Mouse (Mus musculus) lung, postnatal 25 days (tissue): ENCODE results near the gene Fyn.

ENCODE experiments used
- DNase-seq: peaks from one replicate; pipeline ENCODE4 v3.0.0; 2022; ENCODE audit warnings: low spot score

Fyn gene

DNA sequence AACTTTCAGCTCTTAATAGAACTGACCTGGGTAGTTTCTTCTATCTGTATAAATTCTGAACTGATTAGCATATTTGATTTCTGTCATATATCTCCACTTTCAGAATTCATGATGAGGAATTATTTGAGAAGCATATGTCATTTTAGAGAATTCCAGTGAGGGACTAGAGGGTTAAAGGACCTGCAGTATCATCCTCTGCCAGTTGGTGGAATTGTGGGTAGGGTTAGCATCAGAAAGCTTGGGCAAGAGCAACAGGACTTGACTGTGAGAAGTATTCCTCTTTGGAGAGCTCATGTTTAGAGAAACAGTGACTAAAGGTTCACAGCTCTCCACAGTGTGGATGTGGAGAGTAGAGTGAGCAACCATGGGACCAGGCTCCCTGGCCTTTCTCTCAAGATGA lies 75.3 kb downstream of the Fyn start:
- no peak for DNase-seq

DNA sequence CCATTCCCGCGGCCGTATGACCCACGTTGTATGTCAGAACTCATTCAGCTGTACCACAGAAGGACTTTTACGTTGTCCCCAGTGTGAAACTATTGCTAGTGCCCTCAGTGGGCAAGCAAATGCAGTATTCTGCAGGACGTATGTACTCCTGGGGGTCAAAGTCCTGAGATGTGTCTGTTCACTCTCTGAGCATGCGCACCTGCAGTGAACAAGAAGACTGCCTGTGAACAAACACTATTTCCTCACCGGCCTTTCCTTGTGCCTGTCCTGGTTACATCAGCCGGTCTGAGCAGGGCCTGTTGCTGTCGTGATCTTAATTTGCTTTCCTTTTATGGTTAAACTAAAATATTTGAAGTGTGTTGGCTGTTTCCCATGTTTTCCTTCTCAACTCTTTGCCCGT lies 77.2 kb downstream of the Fyn start:
- no peak for DNase-seq

DNA sequence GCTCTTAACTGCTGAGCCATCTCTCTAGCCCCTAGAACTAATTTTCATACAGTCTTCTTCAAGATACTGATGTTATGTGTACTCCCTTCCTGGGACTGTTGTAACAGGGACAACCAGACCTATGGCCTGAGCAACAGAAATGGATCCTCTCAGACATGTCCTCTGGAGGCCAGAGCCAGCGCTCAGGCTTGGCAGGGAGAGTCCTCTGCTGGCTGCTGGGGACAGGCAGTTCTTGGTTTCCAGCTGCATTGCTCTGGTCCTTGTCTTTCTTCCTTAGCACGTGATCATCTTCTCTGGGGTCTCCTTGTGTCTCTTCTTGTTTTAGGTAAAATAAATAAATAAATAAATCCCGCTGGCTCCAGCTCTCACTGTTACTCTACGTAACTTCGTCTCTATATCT lies 78.1 kb downstream of the Fyn start:
- DNase-seq, result no peak

DNA sequence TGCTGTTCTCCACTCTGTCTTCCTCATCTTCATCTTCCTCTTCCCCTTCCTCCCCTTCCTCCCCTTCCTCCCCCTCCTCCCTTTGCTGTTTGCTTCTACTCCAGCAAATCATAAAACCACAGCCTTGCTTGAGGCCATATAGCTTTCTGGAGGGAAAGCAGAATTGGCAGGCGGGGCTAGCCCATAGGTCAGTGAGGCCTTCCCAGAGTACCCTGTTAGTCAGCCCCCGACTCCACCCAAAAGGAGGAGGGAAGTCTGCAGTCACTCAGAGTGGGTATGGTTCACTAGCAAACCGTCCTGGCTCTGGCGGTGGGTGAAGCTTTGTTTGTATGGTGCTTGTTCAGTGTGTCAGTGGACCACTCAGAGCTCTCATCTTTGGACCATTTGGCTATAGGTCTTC lies 80.5 kb downstream of the Fyn start:
- DNase-seq, result no peak

DNA sequence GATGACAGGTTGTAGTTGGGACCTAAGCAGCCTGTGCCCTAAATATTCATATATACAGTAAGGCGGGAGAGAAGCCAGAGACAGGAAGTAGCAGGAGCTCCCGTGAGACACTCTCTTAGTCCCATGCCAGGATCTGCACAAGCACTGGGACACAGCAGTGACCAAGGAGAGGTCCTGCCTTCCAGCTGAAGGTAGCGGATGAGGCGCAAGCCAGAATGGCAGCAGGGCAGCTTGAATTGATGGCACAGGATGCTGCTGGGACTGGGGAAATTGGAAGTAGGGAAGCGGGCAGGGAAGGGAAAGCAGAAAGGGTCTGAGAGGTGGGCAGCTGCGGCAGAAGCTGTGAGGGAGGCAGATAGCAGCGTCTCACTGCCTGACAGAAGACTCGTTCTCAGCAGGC lies 81.7 kb downstream of the Fyn start:
- no peak for DNase-seq

DNA sequence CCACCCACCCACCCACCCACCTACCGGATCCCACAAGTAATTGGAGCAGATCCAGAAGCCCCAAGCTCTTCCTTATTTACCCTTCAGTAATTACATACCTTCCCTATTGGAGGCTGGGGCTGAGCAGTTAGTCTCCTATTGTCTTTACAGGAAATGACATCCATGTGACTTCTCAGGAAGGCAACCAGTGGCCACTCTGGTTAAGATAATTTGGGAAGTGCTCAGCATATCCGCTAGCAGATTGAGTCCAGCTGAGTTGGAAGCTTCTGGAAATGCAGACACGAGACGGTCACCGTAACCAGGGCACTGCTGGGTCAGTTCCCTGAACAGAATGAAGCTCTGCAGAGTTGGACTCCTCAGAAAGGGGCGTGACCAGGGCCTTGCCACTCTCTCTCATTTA lies 82.4 kb downstream of the Fyn start:
- peak; percentile 72 for DNase-seq

DNA sequence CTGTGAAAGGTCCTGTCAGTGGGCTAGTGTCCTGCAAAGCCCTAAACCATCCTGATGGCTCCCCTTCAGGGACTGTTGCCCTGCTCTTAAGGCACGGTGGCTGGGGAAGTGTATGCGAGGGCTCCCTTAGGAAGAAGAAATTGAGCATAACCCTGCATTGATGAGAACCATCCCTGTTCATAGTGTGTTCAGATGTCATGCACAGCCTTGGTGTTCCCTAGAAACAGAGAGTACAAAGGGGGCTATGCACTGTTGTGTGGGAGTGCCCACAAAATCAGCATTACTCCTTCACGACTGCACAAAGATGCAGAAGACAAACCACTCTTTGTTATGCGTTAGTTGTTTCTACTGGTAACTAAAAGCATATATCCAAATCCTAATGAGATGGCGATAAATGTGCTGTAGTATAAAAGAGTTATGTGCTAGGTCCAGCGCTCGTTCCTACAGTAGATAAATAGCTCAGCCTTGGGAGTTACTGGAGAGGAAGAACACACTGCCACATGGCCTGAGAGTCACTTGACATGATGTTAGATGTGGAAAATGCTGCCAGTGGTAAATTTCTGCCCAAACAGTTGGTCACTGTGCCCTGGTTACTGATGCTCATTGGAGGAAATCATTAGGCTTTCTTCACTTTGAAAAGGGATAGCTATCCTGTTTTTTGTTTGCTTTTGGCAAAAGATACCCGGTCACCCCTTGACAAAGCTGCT lies 83.4 kb downstream of the Fyn start:
- DNase-seq, result no peak

DNA sequence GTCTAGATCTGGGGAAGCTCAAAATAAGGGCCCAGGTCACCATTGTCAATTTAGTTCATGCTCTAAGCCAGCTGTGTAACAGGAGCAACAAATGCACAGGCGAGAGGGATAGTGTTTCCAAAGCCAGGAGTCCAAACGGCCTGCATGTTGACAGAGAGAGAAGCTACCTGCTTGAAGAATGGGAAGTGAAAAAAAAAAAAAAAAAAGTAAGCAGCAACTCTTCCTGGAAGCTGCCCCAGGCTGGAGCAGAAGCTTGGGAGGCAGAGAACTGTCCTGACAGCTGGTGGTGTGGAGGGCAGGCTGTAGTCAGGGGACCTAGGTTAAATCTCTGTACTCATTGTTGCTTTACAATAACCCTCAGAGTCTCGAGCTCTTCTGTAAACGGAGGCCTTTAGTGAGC lies 86.7 kb downstream of the Fyn start:
- no peak for DNase-seq

DNA sequence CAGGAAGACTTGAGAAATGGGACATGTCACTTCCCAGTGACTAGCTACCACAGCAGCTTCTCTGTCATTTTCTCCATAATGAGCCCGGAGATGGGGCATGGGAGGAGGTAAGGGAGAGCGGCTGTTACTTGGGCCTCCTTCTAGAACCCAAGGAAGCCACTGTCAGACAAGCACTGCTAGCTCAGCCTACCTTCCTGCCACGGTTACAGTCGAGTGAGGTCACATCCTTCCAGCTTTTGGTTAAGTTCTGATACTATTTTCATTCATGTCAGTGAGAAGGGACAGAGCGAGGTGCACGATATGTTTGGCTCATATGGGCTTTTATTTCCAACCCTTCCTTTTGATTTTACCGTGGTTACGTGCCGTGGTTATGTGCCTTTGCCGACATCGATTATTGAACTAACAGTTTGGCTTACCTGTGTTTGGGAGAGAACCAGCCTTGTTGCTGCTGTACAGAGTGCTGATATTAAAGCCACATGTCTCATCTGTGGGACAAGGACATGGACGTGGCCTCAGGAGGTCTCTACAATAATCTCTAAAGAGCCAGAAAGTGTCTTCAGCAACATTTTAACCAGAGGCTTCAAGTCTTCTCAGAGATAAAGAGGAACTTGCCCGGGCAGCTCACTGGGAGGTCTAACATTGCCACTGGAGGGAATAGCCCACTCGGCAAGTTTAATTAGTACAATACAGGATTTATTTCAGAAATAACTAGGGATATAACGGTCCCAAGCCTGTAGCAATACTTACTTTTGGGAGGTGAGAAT lies 87.4 kb downstream of the Fyn start:
- DNase-seq, result no peak

DNA sequence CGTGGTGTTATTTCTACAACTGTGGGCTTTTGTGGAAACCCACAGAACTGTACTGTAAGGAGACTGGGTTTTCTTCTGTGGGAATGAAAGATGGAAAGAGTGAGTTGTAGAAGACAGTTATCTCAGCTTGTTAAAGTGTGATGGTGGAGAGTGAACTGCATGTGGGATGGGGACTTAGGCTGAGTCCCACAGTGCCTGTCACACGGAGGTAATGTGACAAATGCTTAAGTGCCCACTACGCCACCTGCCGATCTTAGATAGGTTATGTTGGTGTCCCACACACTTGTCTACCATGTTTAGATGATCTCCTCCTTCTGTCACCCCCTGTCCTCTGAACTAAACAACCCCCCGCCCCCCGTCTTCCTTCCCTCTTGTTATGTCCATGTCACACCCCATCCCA lies 88.1 kb downstream of the Fyn start:
- no peak for DNase-seq

DNA sequence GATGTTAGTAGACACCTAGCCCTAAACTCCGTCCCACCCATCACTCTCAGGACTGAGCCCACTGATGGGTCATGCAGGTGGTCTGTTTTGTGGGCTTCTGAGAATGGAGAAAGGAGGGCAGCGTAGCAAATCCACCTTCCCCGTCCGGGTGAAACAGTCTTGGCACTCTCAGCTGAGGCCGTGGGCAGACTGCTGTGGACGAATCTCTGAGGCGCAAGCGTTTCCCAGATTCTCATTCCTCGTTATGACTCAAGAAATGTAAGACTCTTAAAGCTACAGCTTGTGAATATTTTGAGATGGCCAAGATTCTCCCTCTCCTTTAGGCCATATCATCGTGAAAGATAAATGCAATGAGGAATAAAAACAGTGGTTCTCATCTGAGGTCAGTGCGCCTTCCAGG lies 88.6 kb downstream of the Fyn start:
- no peak for DNase-seq

DNA sequence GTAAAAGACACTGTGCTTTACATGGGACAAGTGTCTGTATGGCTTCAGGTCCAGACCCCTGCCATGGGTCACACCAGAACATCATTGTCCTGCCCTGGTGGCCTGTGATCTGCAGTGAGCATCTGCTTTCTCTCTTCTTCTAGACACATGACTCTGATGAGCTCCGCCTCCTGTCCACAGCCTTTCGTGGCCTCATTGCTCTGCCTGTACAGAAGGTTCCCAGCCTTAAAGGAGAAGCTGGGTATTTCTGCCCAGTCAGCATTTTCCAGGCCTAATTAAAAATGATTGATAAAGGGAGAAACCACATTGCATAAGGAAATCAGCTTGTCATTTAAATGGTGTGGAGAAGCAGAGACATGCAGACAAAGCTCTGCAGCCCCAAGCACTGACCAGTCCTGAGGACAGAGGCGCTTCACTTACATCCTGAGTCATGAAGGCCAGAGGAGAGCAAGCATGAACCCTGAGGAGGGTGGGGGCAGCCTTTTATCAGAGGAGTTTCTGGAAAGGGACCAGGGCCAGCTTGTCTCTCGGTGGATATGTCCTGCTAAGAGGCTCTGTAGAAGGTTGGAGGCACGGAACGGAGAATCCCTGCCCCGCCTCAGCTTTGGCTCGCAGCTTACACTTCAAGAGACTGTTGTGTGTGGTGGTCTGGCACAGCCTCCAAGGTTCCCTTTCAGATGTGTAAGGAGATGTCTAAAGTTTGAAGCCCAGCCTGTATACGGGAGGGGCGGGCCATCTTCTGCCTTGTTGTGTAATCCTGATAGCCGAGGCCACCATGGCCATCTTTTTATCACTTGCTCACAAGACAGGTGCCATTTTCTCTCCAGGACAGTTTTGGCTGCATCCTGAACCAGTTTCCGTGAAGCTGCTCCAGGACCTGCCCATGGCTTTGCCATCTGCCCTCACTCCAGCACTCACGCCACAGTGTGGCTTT lies 90.4 kb downstream of the Fyn start:
- DNase-seq, result no peak

DNA sequence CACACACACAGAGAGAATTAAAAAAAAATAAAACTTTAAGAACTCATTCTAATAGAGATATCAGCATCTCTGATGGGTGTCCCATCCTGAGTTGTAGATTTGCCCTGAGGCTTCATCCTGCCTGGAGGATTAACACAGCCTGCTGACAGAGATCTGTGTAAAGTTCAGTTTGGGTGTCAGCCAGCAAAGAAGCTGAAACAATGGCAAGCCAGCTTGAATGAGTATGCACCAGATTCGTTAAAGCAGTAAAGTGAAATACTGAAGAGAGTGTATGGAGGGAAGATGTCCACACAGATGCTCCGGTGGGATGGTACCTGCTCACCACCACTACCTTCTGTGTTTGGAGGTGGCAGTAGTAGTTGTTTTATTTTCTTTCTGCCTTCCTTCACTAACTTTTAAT lies 92.0 kb downstream of the Fyn start:
- no peak for DNase-seq

DNA sequence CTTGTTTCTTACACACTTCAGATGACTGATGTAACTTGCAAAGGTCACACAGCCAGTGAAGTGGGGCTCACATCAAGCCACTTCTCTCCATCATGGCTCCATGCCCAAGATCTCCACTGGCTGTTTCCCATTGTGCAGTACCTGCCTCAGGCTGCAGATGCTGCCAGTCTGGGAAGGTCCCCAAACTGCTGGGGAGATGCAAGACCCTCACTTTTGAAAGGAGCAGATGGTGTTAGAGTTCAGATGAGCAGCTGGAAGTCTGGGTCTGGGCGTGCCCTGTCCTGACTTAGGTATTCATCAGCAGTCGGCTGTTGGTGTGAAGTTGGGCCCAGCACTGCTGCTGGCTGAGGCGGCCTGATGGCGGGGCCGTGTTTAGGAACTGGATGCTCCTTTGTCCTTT lies 93.3 kb downstream of the Fyn start:
- no peak for DNase-seq

DNA sequence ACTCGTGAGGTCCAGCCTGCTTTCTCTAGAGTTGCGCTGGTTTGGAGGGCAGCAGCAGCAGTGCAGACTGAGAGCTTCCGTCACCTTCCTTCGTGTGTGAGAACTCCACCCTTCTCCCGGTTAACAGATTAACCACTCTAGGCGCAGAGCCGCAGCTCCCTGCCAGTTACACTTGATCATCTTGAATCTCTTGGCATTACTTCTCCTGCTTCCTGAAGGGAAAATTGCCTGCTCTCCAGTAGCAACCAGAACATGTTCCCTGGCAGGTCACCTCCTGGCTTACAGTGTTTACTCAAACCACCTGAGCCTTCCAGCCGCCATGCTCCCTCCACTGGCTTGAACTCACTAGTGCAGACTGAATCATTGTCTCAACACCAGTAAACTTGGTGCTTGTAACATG lies 94.1 kb downstream of the Fyn start:
- peak; percentile 33 for DNase-seq

DNA sequence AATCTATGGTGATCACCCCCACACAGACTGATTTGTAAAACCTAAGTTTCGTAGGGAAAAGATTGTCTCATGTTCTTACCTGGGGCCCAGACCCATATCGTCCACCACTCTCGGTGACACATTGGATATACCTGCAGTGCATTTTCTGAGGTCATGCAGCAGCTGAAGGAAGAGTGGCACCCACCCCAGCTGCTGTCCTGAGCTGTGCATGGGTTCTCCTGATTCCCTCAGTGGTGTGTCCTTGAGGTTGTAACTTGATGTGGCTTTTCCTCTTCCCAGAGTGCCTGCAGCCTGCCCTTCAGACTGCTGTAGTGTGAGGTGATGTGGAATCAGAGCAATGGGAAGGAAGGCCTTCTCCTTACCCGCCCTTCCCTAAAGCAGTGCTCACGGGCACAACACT lies 95.7 kb downstream of the Fyn start:
- DNase-seq, result no peak

DNA sequence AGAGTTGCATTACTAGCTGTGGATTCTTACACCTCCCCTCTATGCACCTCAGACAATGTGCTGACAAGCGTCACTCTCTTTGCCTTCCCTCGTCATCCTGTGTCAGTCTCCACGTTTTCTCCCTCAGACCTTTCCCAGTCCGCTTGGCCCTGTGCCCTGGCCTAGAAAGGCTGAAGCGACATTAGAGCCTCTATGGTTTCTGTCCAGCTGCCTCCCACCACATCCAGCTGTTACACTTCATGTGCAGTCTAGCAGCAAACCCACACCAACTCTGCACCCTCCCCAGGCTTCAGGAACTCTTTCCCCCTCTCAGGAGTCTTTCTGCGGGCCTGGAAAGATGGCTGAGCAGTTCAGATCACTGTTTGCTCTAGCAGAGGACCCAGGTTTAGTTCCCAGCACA lies 98.7 kb downstream of the Fyn start:
- peak; percentile 48 for DNase-seq

DNA sequence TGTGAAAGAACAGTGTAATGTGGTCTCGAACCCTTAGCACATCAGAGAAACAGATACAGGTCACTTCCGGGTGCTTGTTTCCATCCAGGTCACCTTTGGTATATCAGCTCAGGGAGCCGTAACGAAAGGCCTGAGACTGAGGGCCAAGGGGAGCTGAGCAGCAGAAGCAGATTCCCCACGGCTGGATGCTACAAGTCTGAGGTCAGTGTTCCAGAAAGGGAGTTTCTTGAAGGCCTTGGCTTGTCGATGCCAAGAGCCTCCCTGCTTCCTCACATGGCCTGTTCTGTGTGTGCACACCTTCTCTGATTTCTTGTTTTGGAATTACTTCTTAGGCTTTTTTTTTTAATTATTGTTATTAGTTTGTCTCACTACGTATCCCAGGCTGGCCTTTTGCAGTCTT lies 99.2 kb downstream of the Fyn start:
- no peak for DNase-seq

DNA sequence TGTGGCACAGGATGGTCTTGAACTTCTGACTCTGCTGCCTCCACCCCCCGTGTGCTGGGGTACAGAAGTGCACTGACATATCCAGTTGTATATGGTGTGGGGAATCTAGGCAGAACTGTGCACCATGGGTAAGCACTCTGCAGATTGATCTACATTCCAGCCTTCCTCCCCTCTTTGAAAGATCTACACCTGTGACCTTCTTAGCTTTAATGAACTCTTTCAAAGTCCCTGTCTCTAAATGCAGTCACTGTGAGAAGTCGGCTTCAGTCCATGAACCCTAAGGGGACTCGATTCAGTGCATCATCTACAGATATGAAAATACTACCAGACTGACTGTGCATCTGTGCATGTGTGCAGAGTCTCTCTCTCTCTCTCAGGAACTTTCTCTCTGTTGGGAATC lies 99.9 kb downstream of the Fyn start:
- DNase-seq, result no peak

DNA sequence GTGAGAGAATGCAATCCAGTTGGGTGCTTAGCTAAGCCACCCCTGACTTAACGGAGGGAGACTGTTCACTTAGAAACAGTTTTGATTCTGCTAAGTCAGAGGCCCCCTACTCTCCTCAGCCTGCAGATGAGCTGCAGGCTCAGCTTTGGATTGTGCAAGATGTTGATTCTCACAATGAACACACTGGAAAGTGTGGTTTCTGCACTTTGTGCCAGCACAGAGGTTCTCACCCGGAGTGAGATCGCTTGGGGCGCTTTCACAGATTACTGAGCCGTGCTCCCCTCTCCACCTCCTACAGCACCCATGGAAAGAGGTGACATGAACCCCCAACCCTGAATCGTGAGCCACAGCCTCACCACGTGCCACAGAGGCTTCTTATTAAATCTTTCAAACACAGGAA lies 100.7 kb downstream of the Fyn start:
- no peak for DNase-seq

DNA sequence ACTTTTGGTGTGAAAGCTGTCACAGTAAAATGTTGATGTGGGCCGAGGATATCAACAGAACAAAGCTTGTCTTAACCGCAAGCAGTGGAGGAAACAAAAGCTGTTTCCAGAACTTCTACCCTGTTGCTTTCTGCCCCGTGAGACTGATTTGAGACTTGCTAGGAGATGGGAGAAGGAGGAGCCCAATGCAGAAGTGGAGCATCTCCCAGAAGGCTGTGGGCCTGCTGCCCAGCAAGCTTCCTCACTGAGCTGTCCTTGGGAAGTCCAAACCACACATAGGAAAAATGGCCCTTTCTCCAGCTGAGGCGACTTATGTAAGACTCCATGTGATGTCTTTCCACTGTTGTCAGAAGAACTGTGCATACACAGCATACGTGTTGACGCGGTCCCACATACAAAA lies 101.7 kb downstream of the Fyn start:
- no peak for DNase-seq

DNA sequence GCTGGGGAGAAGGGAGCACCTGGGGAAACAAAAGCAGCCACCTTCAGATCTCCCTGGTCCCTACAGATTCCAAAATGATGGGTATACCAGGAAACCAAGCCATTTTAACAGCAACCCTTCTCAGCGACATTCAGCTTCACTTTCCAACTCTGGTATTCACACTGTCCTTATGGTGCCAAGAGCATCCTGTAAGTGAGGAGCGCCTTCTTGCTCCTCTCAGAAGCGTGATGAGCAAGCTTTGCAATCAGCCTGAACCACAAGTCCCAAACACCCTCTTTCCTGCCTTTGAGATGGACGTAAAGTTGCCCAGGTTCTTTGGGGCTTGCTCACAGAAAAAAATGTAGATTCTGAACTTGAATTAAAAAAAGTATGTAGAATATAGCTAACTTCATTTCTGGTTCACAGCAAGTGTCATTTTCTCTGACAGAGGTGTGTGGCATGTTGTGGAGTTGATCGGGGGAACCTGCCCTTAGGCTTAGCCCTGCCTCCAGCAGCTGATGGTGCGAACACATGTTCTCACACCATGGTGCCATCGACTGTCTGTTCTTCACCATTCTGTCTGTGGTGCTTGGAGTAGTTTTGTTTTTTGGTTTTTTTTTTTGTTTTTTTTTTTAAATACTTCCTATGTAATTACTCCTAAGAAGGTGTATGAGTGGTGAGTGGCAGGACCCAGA lies 102.5 kb downstream of the Fyn start:
- DNase-seq, result no peak
